Mouse (Mus musculus) MEL (cell line): ENCODE results near the gene Ccdc188. TPM values are rescaled to one million over a fixed set of nuclear protein-coding genes. Genes with fewer than 3 reads are reported as not detected.

ENCODE experiments used
- DNase-seq: peaks from one replicate; pipeline ENCODE4 v3.0.0; 2011; ENCODE audit warnings: low read depth, low spot score
- H3K27ac ChIP-seq: 2 replicates; pipeline ENCODE4 v1.5.1; 2012; ENCODE audit warnings: low read depth, mild to moderate bottlenecking, control low read depth, low read length, moderate library complexity; ENCODE audit not compliant: control insufficient read depth
- H3K27me3 ChIP-seq, 2 experiments: fragments of 150-350 bp in 1 of 2; sonication (generic) in 1 of 2; 2 replicates each; pipeline ENCODE4 v1.6.1; 2012; ENCODE audit warnings: low read length in 2 of 2, mild to moderate bottlenecking in 2 of 2, improper control_type of control experiment in 1 of 2, moderate library complexity in 1 of 2; ENCODE audit not compliant: insufficient read depth in 2 of 2, control insufficient read depth in 1 of 2
- H3K36me3 ChIP-seq, 2 experiments: 2 replicates each; pipeline ENCODE4 v1.6.1; 2012 to 2014; ENCODE audit warnings: low read length in 2 of 2, improper control_type of control experiment in 1 of 2, inconsistent platforms in 1 of 2, mild to moderate bottlenecking in 1 of 2; ENCODE audit not compliant: insufficient read depth in 2 of 2, control insufficient read depth in 1 of 2
- H3K4me1 ChIP-seq, 2 experiments: fragments of 150-350 bp in 1 of 2; sonication (generic) in 1 of 2; 2 replicates each; pipeline ENCODE4 v1.6.1; 2012; ENCODE audit warnings: low read length in 2 of 2, improper control_type of control experiment in 1 of 2, mild to moderate bottlenecking in 1 of 2; ENCODE audit not compliant: insufficient read depth in 2 of 2, control insufficient read depth in 1 of 2
- H3K4me3 ChIP-seq, 2 experiments: fragments of 150-350 bp in 1 of 2; sonication (generic) in 1 of 2; 2 replicates each; pipeline ENCODE4 v1.5.1; 2012; ENCODE audit warnings: low read depth in 2 of 2, low read length in 2 of 2, mild to moderate bottlenecking in 2 of 2, moderate library complexity in 2 of 2, control low read depth in 1 of 2, improper control_type of control experiment in 1 of 2; ENCODE audit not compliant: control insufficient read depth in 1 of 2, insufficient read depth in 1 of 2
- H3K79me2 ChIP-seq: 2 replicates; pipeline ENCODE4 v1.6.1; 2012; ENCODE audit warnings: mild to moderate bottlenecking, low read length, moderate library complexity; ENCODE audit not compliant: control insufficient read depth, poor library complexity, insufficient read depth
- H3K9ac ChIP-seq: 2 replicates; pipeline ENCODE4 v1.6.1; 2012; ENCODE audit warnings: low read depth, mild to moderate bottlenecking, control low read depth, low read length, moderate library complexity; ENCODE audit not compliant: control insufficient read depth, poor library complexity, severe bottlenecking
- H3K9me3 ChIP-seq: fragments of 150-350 bp; sonication (generic); replicated peaks from 2 replicates; pipeline ENCODE4 v1.6.1; 2012; ENCODE audit warnings: mild to moderate bottlenecking, low read length, improper control_type of control experiment, moderate library complexity; ENCODE audit not compliant: insufficient read depth
- BHLHE40 ChIP-seq: IDR thresholded peaks from 2 replicates; pipeline ENCODE4 v1.6.1; 2012; ENCODE audit warnings: low read depth, mild to moderate bottlenecking, inconsistent platforms, low read length, improper control_type of control experiment, borderline replicate concordance
- CHD1 ChIP-seq: IDR thresholded peaks from 2 replicates; pipeline ENCODE4 v1.6.1; 2012; ENCODE audit warnings: low read depth, mild to moderate bottlenecking, inconsistent platforms, low read length, improper control_type of control experiment
- CHD2 ChIP-seq: IDR thresholded peaks from 2 replicates; pipeline ENCODE4 v1.6.1; 2011; ENCODE audit warnings: low read length, improper control_type of control experiment
- E2F4 ChIP-seq: IDR thresholded peaks from 2 replicates; pipeline ENCODE4 v1.6.1; 2011; ENCODE audit warnings: low read depth, low read length, improper control_type of control experiment, borderline replicate concordance
- EP300 ChIP-seq, 2 experiments: IDR thresholded peaks; 2 replicates each; pipeline ENCODE4 v1.6.1; 2011; ENCODE audit warnings: improper control_type of control experiment in 2 of 2, low read length in 2 of 2, low read depth in 1 of 2, mild to moderate bottlenecking in 1 of 2
- ETS1 ChIP-seq: IDR thresholded peaks from 2 replicates; pipeline ENCODE4 v1.6.1; 2012; ENCODE audit warnings: low read depth, mild to moderate bottlenecking, inconsistent platforms, low read length, improper control_type of control experiment, moderate library complexity
- MAX ChIP-seq: IDR thresholded peaks from 2 replicates; pipeline ENCODE4 v1.6.1; 2011; ENCODE audit warnings: low read length, improper control_type of control experiment
- MEF2A ChIP-seq: IDR thresholded peaks from 2 replicates; pipeline ENCODE4 v1.6.1; 2014; ENCODE audit warnings: low read depth, mild to moderate bottlenecking, inconsistent platforms, low read length, improper control_type of control experiment; ENCODE audit not compliant: poor library complexity, insufficient replicate concordance, severe bottlenecking; ENCODE audit errors: extremely low read depth
- MXI1 ChIP-seq: IDR thresholded peaks from 2 replicates; pipeline ENCODE4 v1.6.1; 2011; ENCODE audit warnings: mild to moderate bottlenecking, low read depth, low read length, improper control_type of control experiment
- MYB ChIP-seq: IDR thresholded peaks from 2 replicates; pipeline ENCODE4 v1.6.1; 2011; ENCODE audit warnings: mild to moderate bottlenecking, low read depth, low read length, improper control_type of control experiment
- NELFE ChIP-seq: IDR thresholded peaks from 2 replicates; pipeline ENCODE4 v1.6.1; 2011; ENCODE audit warnings: low read depth, low read length, improper control_type of control experiment
- NRF1 ChIP-seq: IDR thresholded peaks from 2 replicates; pipeline ENCODE4 v1.6.1; 2014; ENCODE audit warnings: low read depth, mild to moderate bottlenecking, inconsistent platforms, low read length, improper control_type of control experiment, moderate library complexity; ENCODE audit not compliant: poor library complexity, insufficient read depth, severe bottlenecking
- POLR2AphosphoS2 ChIP-seq: IDR thresholded peaks from 2 replicates; pipeline ENCODE4 v1.6.1; 2011; ENCODE audit warnings: low read length, improper control_type of control experiment
- POLR2AphosphoS5 ChIP-seq: IDR thresholded peaks from 2 replicates; pipeline ENCODE4 v1.6.1; 2012; ENCODE audit warnings: low read depth, borderline replicate concordance, mild to moderate bottlenecking, inconsistent platforms, low read length, moderate library complexity, mixed read lengths
- SIN3A ChIP-seq: IDR thresholded peaks from 2 replicates; pipeline ENCODE4 v1.6.1; 2012; ENCODE audit warnings: low read length, improper control_type of control experiment, inconsistent platforms
- TAL1 ChIP-seq: IDR thresholded peaks from 2 replicates; pipeline ENCODE4 v1.6.1; 2012; ENCODE audit warnings: mild to moderate bottlenecking, inconsistent platforms, low read length, moderate library complexity, mixed read lengths
- TBP ChIP-seq: IDR thresholded peaks from 2 replicates; pipeline ENCODE4 v1.8.0; 2011; ENCODE audit warnings: low read depth, low read length, improper control_type of control experiment
- UBTF ChIP-seq: IDR thresholded peaks from 2 replicates; pipeline ENCODE4 v1.6.1; 2012; ENCODE audit warnings: low read depth, mild to moderate bottlenecking, inconsistent platforms, low read length, improper control_type of control experiment, moderate library complexity, borderline replicate concordance; ENCODE audit not compliant: insufficient read depth
- ZC3H11A ChIP-seq: IDR thresholded peaks from 2 replicates; pipeline ENCODE4 v1.6.1; 2012; ENCODE audit warnings: low read depth, mild to moderate bottlenecking, inconsistent platforms, low read length, improper control_type of control experiment
- ZKSCAN1 ChIP-seq: IDR thresholded peaks from 2 replicates; pipeline ENCODE4 v1.6.1; 2012; ENCODE audit warnings: low read depth, mild to moderate bottlenecking, inconsistent platforms, low read length, improper control_type of control experiment, moderate library complexity
- ZNF384 ChIP-seq: IDR thresholded peaks from 2 replicates; pipeline ENCODE4 v1.6.1; 2012; ENCODE audit warnings: low read depth, mild to moderate bottlenecking, inconsistent platforms, low read length, improper control_type of control experiment
- polyA plus RNA-seq, 2 experiments: library from polyadenylated mRNA; stranded (reverse) in 1 of 2; unstranded in 1 of 2; fragments of >175 nt in 1 of 2; fragments of >200 nt in 1 of 2; gene quantifications; 2 replicates each; pipeline versions ENCODE4 v1.2.1 to v1.2.4; 2012; ENCODE audit warnings: low replicate concordance in 2 of 2, low read depth in 1 of 2; ENCODE audit not compliant: insufficient read length in 2 of 2, insufficient read depth in 1 of 2, missing spikeins in 1 of 2
- total RNA-seq: library from RNA; depleted of rRNA; stranded (reverse); fragments of 300-350 nt; gene quantifications from 2 replicates; pipeline ENCODE4 v1.2.3, GENCODE M21; 2012

Gene Ccdc188
- total and polyA plus RNA-seq, 3 experiments = not detected

DNA sequence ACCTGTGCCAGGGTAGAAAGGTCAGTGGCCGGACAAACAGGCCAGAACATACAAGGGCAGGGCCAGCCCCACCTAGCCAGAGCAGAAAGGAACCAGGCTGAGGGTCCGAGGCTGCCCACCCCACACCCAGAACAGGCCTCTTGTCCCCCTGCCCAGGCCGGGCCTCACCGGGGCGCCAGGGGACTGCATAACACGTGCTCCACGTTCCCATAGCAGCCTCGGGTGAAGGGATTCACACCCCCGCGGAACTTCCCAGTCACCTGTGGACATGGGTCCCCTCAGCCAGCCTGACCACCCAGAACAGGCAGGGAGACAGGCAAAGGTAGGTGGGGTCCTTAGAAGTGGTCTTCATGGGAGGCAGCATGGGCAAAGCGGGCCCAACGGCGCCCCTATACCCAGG is 9.5 kb downstream of the Ccdc188 start:
- H3K36me3 ChIP-seq = no peaks in the 10 kb centered on the region
- TF ChIP-seq MEF2A = no peak
- no peak for TF ChIP-seq MYB
- TF ChIP-seq UBTF = no peak
- TF ChIP-seq E2F4 = no peak
- TF ChIP-seq TAL1 = no peak
- no peak for TF ChIP-seq MXI1
- TF ChIP-seq BHLHE40 = no peak
- no peak for TF ChIP-seq ETS1
- no peak for DNase-seq

GRCm38 (mm10) chr16:18227897-18228422 is 10.3 kb downstream of the Ccdc188 start:
- H3K36me3 ChIP-seq = no peaks in the 10 kb centered on the region
- H3K27me3 ChIP-seq = no peaks in the 10 kb centered on the region
- H3K79me2 ChIP-seq = peaks cover 13% of the 10 kb centered on the region
- H3K9me3 ChIP-seq = no peaks in the 10 kb centered on the region
- TF ChIP-seq CHD1 (no peak), ZNF384 (no peak), TBP (no peak), NRF1 (no peak), ZKSCAN1 (no peak), NELFE (no peak), SIN3A (no peak), ZC3H11A (no peak), MAX (no peak), EP300 (IDR thresholded peaks at IDR 0.05; ENCODE audit: low read depth in 1 of 2, low read length in 2 of 2) (no peak), CHD2 (no peak), TAL1 (no peak), MYB (no peak), BHLHE40 (no peak), POLR2AphosphoS2 (no peak), POLR2AphosphoS5 (no peak), ETS1 (no peak)
- DNase-seq = no peak
- no peak overlapping the region for H3K4me3 ChIP-seq
- H3K9ac ChIP-seq = no peak overlapping the region
- no peak overlapping the region for H3K27ac ChIP-seq
- H3K4me1 ChIP-seq = peaks cover 0 to 6% of the 10 kb centered on the region in 2 experiments; a peak in 1 of 4 replicates

More for the DNA sequence above, 9.5 kb downstream of the Ccdc188 start:
- no peak overlapping the region for H3K27ac ChIP-seq
- no peaks in the 10 kb centered on the region for H3K27me3 ChIP-seq
- H3K4me3 ChIP-seq = no peak overlapping the region
- H3K4me1 ChIP-seq = peaks cover 0 to 6% of the 10 kb centered on the region in 2 experiments; a peak in 1 of 4 replicates
- no peaks in the 10 kb centered on the region for H3K9me3 ChIP-seq
- no peak overlapping the region for H3K9ac ChIP-seq
- peaks cover 13% of the 10 kb centered on the region for H3K79me2 ChIP-seq
